Mouse (Mus musculus) embryonic facial prominence, embryonic 10.5 days (tissue): ENCODE data around the gene Lama5. TPM values are rescaled to one million over a fixed set of nuclear protein-coding genes. Genes with fewer than 3 reads are reported as not detected.
"Not testable (repeated sequence)": the region's sequence is repeated elsewhere in the genome, so short reads cannot be mapped to it uniquely, and the experiment has no call there.

Experiments used
- DNase-seq: peaks from one replicate; pipeline ENCODE4 v3.0.0-alpha.2; 2017; ENCODE audit warnings: low spot score
- H3K27ac ChIP-seq: fragments of 300-500 bp; sonication (generic); replicated peaks from 2 replicates; pipeline ENCODE4 v1.5.1; 2016; ENCODE audit warnings: mild to moderate bottlenecking
- H3K27me3 ChIP-seq: fragments of 300-500 bp; sonication (generic); replicated peaks from 2 replicates; pipeline ENCODE4 v1.6.1; 2016; ENCODE audit warnings: low read depth, mild to moderate bottlenecking; ENCODE audit not compliant: poor library complexity, severe bottlenecking
- H3K36me3 ChIP-seq: fragments of 300-500 bp; sonication (generic); replicated peaks from 2 replicates; pipeline ENCODE4 v1.6.1; 2016; ENCODE audit warnings: mild to moderate bottlenecking, moderate library complexity
- H3K4me1 ChIP-seq: fragments of 300-500 bp; sonication (generic); 2 replicates; pipeline ENCODE4 v1.6.1; 2016
- H3K4me3 ChIP-seq: fragments of 300-500 bp; sonication (generic); 2 replicates; pipeline ENCODE4 v1.5.1; 2016; ENCODE audit warnings: mild to moderate bottlenecking, moderate library complexity
- H3K9me3 ChIP-seq: fragments of 300-500 bp; sonication (generic); 2 replicates; pipeline ENCODE4 v1.6.1; 2016; ENCODE audit warnings: mild to moderate bottlenecking
- WGBS: fragments of 180-500 bp; shearing (Covaris S2); methylation state at CpG from one replicate; pipeline ENCODE4 v1.1.7; 2016; 5-methylcytosine and 5-hydroxymethylcytosine counted together
- polyA plus RNA-seq: library from polyadenylated mRNA; unstranded; fragments of >200 nt; fragmentation: Nextera tagmentation; extraction: Ambion mirVana; gene quantifications from 2 replicates; pipeline ENCODE4 v1.2.1, GENCODE M21; 2016

The Lama5 gene
- polyA plus RNA-seq, 1 experiment from 2014 or later: 19.6 TPM

- 96% methylated on average over 5 of the region's 5 CpGs for WGBS
- Histone ChIP-seq H3K4me3 (no peak overlapping the region), H3K4me1 (peaks cover 25% of the 10 kb centered on the region), H3K27ac (no peak overlapping the region), H3K36me3 (peaks cover 66% of the 10 kb centered on the region), H3K9me3 (no peaks in the 10 kb centered on the region), H3K27me3 (no peaks in the 10 kb centered on the region)
- no peak for DNase-seq
Observed at GRCm38 (mm10) chr2:180174121-180174520, 51.5 kb downstream of the Lama5 start.

- 92% methylated on average over 8 of the region's 8 CpGs for WGBS
- not testable (repeated sequence) for DNase-seq
- peak overlapping the region; percentile 92; the same call in 1 of the 2 replicates for H3K4me3 ChIP-seq
Observed at GRCm38 (mm10) chr2:180173711-180174110, 51.9 kb downstream of the Lama5 start.

DNA sequence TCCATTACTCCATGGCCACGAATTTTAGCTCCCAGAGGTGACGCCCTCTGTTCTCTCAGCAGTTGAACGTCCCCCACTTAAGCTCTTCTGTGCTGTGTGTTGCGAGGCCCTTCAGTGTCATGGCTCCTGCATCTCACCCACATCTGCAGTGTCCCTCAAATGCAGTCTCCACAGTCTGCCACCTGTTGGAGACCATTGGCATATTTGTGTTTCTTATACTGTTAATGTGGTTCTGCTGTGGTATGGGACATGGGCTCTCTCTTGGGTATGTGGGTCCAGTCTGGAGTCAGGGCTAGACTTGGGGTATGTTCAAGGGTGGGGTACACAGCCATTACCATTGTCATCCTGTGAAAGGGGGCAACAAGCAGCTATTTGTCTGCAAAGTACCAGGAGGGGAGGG lies 52.5 kb downstream of the Lama5 start:
- no peak overlapping the region for H3K27ac ChIP-seq
- 84% methylated on average over 4 of the region's 4 CpGs for WGBS
- no peaks in the 10 kb centered on the region for H3K27me3 ChIP-seq
- peak overlapping the region; percentile 92 for H3K4me3 ChIP-seq
- H3K4me1 ChIP-seq: peaks cover 25% of the 10 kb centered on the region
- DNase-seq: no peak
- no peaks in the 10 kb centered on the region for H3K9me3 ChIP-seq
- H3K36me3 ChIP-seq: peaks cover 56% of the 10 kb centered on the region

More at GRCm38 (mm10) chr2:180173711-180174110, 51.9 kb downstream of the Lama5 start:
- H3K27ac ChIP-seq, H3K9me3 ChIP-seq, H3K27me3 ChIP-seq: not testable (repeated sequence)
- peaks cover 25% of the 10 kb centered on the region for H3K4me1 ChIP-seq
- H3K36me3 ChIP-seq: peaks cover 62% of the 10 kb centered on the region

DNA sequence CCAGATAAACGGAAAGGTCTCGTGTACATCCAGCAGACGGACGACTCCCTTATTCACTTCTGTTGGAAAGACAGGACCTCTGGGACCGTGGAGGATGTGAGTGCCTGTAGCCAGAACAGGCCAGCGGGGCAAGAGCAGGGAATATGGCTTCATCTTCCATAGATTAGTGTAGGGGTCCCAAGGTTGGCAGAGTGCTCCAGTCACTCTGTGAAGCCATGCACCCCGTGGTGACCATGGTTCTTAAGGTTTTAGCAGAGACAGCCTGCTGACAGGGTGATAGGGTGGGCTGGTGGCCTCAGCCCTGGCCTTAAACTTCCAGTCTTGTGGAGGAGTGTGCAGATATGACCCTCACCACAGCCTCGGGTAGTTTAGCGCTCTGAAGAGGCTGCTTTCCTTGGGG lies 53.5 kb downstream of the Lama5 start:
- Histone ChIP-seq H3K27ac (peak overlapping the region; percentile 93), H3K36me3 (peaks cover 46% of the 10 kb centered on the region), H3K4me3 (peak overlapping the region; percentile 92), H3K27me3 (no peaks in the 10 kb centered on the region), H3K9me3 (no peaks in the 10 kb centered on the region), H3K4me1 (peaks cover 25% of the 10 kb centered on the region)
- no peak for DNase-seq
- WGBS: 3% methylated on average over 9 of the region's 9 CpGs

DNA sequence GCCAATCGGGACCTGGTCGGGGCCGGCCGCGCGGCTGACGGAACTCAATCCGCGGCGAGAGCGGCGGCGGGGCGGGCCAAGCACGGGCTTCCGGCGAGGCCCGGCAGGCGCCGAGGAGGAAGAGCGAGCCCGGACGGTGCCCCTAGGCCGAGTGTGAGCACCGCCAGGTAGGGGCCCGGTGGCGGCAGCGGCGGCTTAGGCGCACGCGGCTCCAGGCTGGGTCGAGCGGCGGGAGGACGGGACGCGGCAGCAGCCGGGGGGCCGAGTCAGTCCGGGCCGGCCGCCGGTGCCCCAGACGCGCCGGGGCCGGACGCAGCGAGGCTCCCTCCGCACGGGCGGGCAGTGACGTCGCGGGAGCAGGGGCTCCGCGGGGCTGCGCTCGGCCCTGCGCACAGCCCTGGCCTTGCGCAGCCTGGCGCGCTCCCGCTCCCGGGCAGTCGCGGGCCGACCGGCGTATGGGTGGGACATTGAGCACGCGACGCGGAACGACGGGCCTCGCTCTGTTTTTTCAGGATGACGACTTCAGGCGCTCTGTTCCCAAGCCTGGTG lies 54.1 kb downstream of the Lama5 start:
- peaks cover 41% of the 10 kb centered on the region for H3K36me3 ChIP-seq
- H3K4me1 ChIP-seq: peaks cover 25% of the 10 kb centered on the region
- peak overlapping the region; percentile 93 for H3K27ac ChIP-seq
- no peaks in the 10 kb centered on the region for H3K27me3 ChIP-seq
- H3K9me3 ChIP-seq: no peaks in the 10 kb centered on the region
- DNase-seq: no peak
- peak overlapping the region; percentile 92 for H3K4me3 ChIP-seq
- WGBS: under 1% methylated on average over 80 of the region's 80 CpGs

DNA sequence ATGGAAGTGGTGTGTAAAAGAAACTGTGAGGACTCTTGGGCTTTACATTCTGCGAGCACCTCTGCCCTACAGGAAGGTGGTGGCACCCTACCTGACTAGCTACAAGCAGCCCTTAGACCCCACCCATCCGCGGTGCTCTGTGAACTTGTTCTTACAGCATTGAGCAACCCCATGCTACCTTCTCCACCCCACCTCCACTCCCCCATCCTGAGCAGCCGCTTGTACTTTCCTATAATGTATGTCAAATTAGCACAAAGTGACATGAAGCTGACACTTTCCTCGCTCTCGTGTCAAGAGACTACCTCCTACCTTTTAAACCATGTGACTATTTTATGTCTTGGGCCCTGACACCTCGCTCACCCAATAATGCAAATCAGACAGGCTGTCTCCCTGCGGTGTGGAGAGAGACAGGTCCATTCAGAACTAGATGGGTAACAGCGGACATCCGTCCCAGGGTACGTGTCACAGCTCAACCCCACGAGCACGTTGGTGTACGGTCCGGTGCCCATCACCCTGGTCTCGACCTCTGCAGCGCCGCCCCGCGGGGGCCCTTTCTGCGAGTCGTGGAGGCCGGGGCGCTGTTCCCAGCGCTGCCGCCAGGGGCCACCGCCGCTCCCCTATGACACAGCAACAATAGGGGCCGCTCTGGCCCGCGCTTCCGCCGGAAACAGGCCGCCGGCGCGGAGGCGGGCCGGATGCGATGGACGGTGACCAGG lies 54.7 kb downstream of the Lama5 start, which contains the start of gene Adrm1:
TSS of gene Adrm1 (plus strand) at position 680 of the 716 bp plus-strand sequence.
- DNase-seq: peak; percentile 99
- Histone ChIP-seq H3K9me3 (no peaks in the 10 kb centered on the region), H3K36me3 (peaks cover 34% of the 10 kb centered on the region), H3K4me1 (peaks cover 25% of the 10 kb centered on the region), H3K27ac (peak within 1 kb of the TSS; percentile 93), H3K27me3 (no peaks in the 10 kb centered on the region), H3K4me3 (peak within 1 kb of the TSS; percentile 92)
- WGBS: 4% methylated on average over 41 of the region's 41 CpGs

- Histone ChIP-seq H3K27ac (peak overlapping the region; percentile 93), H3K27me3 (no peaks in the 10 kb centered on the region), H3K4me1 (peaks cover 25% of the 10 kb centered on the region), H3K4me3 (peak overlapping the region; percentile 92; the same call in 1 of the 2 replicates), H3K9me3 (no peaks in the 10 kb centered on the region), H3K36me3 (peaks cover 28% of the 10 kb centered on the region)
- DNase-seq: no peak
- WGBS: 91% methylated on average over 11 of the region's 11 CpGs
Observed at GRCm38 (mm10) chr2:180170151-180170805, 55.4 kb downstream of the Lama5 start.

GRCm38 (mm10) chr2:180166869-180167268 lies 58.8 kb downstream of the Lama5 start:
- no peaks in the 10 kb centered on the region for H3K27me3 ChIP-seq
- no peak for DNase-seq
- 88% methylated on average over 2 of the region's 2 CpGs for WGBS
- no peaks in the 10 kb centered on the region for H3K9me3 ChIP-seq
- peaks cover 11% of the 10 kb centered on the region; the same call in 1 of the 2 replicates for H3K36me3 ChIP-seq
- no peak overlapping the region for H3K4me3 ChIP-seq
- peaks cover 7% of the 10 kb centered on the region for H3K4me1 ChIP-seq
- no peak overlapping the region for H3K27ac ChIP-seq

- DNase-seq: no peak
- WGBS: 82% methylated on average over 2 of the region's 2 CpGs
- no peak overlapping the region for H3K27ac ChIP-seq
Observed at GRCm38 (mm10) chr2:180165855-180166254, 59.8 kb downstream of the Lama5 start.

GRCm38 (mm10) chr2:180158627-180159026 lies 67.0 kb downstream of the Lama5 start:
- H3K9me3 ChIP-seq: no peaks in the 10 kb centered on the region
- 93% methylated on average over 3 of the region's 3 CpGs for WGBS
- no peak overlapping the region for H3K4me3 ChIP-seq

More at GRCm38 (mm10) chr2:180165855-180166254, 59.8 kb downstream of the Lama5 start:
- peaks cover 17% of the 10 kb centered on the region for H3K36me3 ChIP-seq
- no peaks in the 10 kb centered on the region for H3K27me3 ChIP-seq
- no peaks in the 10 kb centered on the region for H3K9me3 ChIP-seq
- no peak overlapping the region for H3K4me3 ChIP-seq
- H3K4me1 ChIP-seq: peaks cover 4% of the 10 kb centered on the region

DNA sequence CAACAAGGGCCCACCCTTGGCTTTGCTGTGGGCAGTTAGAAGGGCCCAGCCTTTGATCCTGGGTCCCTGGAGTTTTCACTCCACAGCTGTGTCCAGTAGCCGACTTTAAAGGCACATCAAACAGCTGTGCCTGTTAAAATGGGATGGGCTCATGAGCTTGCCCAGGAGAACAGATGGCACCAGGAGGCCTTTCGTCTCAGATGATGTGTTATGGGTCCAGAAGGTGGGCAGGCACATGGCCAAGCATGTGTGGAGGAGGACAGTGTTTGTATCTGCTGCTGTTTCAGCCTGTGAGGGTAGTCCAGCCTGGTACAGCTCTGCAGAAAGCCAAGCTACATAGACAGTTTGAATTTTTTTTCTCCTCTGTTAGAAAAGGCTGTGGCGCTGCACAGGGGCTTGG lies 70.9 kb downstream of the Lama5 start:
- DNase-seq: no peak
- 84% methylated on average over 3 of the region's 3 CpGs for WGBS
- H3K4me1 ChIP-seq: no peaks in the 10 kb centered on the region
- no peaks in the 10 kb centered on the region for H3K27me3 ChIP-seq
- no peak overlapping the region for H3K27ac ChIP-seq
- peaks cover 78% of the 10 kb centered on the region for H3K36me3 ChIP-seq
- no peak overlapping the region for H3K4me3 ChIP-seq
- no peaks in the 10 kb centered on the region for H3K9me3 ChIP-seq

More at GRCm38 (mm10) chr2:180158627-180159026, 67.0 kb downstream of the Lama5 start:
- H3K36me3 ChIP-seq: peaks cover 71% of the 10 kb centered on the region
- DNase-seq: no peak
- no peak overlapping the region for H3K27ac ChIP-seq
- no peaks in the 10 kb centered on the region for H3K27me3 ChIP-seq
- H3K4me1 ChIP-seq: no peaks in the 10 kb centered on the region

GRCm38 (mm10) chr2:180148551-180148950 lies 77.1 kb downstream of the Lama5 start:
- Histone ChIP-seq H3K4me1 (no peaks in the 10 kb centered on the region), H3K4me3 (no peak overlapping the region), H3K27me3 (no peaks in the 10 kb centered on the region), H3K9me3 (no peaks in the 10 kb centered on the region), H3K27ac (no peak overlapping the region), H3K36me3 (peaks cover 80% of the 10 kb centered on the region)
- 88% methylated on average over 9 of the region's 9 CpGs for WGBS
- no peak for DNase-seq
